Mouse (Mus musculus) right cerebral cortex, adult 2 months (tissue): ENCODE data around the gene Asna1.

Experiments
- DNase-seq, 2 experiments: peaks; one replicate each; pipeline ENCODE4 v3.0.0; 2021 to 2022; ENCODE audit warnings: low spot score in 2 of 2

Gene Asna1

DNA sequence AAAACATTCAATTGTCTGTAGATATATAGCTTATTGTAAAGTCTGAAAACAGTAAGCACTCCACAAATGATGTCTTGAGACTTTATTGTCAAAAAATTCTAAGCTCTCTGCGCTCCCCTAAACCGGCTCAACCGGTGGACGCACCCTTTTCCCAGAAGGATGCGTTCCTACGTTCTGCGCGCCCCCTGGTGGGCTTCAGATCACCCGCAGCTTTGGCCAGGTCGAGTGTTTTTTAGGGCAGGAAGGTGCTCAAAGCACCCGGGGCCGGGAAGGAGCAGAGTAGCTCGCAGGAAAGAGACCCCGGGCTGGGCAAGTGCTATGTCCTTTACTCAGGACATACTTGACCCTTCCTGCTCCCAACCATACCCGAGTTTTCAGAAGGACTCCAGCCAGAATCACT lies 35.3 kb downstream of the Asna1 start:
- DNase-seq: peak; percentile 91 to 92

DNA sequence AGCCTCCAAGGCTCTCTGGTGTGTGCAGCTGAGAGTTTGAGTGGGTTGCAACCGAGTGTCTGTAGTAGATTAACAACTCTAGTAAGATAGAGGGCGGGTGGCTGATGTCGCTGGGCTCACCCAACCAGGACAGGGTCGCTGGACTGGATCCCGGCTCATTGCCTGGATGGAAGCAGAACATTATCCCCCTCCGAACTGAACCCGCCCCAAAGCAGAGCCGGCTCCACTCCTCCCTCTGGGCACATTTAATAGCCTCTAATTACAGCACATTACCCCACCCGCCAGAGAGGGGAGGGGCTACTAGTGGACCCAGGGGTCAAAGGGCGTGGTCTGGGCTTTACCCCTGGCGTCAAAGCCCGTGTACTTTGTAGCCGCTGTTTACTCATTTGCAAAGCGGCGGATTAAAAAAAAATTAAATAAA lies 35.8 kb downstream of the Asna1 start:
- DNase-seq: no peak

DNA sequence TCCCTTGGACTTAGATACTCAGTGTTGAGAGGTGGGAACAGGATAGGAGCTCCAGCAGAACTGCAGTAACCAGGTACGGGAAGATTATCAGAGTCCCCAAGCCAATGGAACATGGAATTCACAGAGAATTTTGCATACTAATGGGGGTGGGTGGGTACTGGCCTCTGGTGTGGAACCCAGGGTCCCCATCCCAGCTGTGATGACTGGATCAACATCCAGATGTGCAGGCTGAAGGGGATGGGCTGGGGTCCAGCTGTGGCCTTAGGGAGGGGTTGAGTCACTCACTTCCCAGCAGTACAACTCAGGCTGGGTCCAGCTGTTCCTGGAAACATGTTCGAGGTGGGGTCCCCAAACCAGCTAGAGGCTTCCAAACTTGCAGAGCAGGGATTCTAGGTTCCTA lies 37.2 kb downstream of the Asna1 start:
- no peak for DNase-seq

DNA sequence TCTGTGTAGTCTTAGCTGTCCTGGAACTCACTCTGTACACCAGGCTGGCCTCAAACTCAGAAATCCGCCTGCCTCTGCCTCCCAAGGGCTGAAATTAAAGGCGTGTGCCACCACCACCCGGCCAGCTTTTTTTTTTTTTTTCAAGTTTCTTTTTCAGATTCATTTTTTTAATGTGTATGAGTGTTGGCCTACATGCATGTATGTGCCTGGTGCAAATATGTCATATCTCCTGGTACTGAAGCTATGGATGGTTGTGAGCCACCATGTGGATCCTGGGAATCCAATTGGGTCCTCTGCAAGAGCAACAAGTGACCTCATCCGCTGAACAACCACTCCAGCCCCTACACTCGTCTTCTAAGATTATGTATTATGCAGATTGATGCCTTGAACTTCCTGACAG lies 37.7 kb downstream of the Asna1 start:
- no peak for DNase-seq

DNA sequence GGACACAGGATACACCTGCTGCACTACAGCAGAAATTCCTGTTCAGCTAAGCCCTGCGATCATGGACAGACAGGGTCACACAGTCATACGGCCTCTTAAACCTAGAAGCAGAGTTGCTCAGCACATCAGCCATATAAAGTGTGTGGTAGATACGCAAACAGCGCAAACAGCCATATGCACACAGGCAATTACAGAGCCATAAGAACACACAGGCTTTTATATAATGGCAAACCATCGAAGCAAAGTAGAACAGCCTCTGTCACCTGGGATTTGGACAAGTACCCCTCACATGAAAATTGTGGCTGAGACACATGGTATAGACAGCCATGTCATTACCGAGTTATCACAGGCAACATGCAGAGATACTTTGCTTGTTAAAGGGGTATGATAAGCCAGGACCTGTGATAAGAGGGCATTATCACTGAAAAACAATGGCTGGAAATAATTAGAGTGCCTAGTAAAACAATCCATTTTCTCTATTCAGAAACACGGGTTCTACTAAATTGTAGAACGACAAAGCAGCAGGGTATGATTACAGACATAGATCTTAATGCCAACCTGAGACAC lies 38.6 kb downstream of the Asna1 start:
- no peak for DNase-seq

DNA sequence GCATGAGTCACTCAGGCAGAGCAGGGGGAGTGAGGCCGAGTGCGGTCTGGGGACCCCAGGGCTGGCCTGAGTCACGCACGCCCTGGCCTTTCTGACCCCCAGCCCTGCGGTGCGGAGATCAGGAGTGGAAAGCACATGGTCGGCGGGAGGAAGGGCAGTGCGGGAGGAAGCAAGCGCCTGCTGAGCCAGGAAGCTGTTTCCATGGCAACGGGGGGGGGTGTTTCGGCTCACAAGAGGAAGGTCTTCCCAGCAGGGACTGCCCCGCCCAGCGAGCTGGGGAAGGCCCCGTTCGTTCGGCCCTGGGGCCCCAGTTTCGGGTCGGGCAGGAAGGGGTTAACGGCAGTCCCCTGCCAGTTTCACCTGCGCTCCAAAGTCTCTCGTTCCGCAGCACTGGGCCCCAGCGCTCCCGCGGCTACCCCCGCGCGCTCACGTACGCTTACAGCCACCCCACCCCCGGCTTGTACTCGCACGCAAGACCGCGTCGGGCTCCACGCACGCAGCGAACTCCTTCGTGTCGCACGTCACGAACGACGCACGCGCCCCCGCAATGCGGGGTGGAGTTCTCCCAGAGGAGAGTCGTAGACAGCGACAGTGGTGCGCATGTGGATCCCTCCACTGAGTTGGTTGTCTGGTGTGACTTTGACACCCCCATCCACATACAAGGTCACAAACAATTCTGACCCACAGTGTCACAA lies 39.2 kb downstream of the Asna1 start:
- DNase-seq: peak; percentile 94 to 97

DNA sequence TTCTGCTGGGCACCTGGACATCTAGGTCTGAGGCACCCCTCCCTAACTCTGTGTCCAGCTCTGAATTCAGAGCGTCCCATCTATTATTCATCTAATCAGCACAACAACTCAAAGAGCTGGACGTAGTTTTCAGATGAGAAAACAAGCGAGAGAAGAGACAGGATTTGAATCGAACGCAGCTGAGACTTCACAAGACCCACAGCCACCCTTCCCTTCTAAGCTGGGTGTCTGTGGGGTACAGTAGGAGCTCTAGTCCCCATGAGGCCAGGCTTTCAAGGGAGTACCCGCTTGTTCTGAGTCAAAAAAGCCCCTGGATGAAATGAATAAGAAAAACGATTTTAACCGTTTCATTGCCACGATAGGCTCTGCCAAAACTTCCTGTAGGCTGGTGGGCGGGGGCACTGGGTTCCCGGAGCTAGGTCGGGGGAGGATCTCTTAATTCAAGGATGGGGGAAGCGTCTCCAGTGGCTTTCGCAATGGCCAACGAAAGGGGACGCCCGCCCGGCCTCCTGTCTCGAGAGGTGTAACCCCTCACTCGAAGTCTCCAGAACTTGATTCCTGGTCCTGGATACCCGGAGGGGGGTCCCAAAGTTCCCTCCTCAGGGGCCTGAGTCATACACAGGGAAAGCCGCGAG lies 39.9 kb downstream of the Asna1 start:
- no peak for DNase-seq

DNA sequence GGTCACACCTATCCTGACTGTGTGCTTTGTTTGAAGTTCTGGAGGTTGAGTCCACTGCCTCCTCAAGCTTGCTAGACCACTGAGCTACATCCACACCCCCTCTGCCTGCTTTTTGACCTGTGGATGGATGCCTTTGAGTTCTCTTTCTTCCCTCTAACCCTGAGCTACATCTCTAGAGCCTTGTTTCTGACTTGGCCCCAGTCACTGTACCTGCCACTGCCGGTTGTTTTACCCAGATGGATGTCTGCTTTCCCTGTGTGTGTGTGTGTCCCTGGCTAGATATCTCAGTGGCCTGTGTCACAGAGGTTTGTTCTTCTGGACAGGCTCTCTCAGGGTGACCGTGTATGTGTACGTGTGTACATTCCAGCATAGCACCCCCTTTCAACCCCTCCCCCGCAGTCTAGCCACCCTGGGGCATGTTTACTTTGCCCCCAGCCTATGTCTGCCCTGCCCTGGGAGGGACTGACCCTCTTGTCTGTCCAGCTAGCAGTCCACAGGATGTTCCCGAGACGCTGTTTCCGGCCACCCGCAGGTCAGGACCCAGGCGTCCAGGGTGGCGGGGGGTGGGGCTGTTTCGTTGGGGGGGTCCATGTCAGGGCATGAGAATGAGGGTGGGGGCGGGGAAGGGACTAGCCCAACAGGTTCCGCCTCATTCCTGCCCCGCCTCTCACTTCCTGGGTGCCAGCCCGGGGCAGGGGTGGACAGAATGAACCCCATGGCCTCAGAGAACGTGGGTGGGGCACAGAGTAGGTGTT lies 40.6 kb downstream of the Asna1 start:
- DNase-seq: no peak

DNA sequence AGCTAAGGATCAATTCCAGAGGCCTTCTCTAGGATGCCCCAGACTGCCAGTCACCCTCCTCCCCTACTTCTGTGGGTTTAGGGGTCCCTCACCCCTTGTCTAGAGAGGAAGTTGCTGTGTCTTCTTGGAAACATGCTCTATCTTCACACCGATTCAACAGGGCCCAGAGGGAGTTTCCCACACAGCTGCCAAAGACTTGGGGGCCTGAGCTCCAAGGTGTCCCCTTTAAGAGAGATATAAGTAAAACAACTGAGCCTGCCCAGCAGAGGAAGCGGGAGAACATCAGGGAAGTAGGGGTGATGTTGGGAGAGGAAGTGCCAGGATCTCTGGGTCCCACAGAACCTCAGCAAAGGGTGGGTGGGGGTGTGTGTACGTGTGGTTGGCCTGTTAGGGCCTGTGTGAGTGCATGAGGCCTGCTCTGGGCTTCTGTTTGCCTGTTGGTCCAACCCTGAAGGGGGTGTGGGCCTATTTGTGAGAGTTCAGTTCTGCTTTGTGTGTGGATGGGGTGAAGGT lies 42.5 kb downstream of the Asna1 start:
- no peak for DNase-seq

DNA sequence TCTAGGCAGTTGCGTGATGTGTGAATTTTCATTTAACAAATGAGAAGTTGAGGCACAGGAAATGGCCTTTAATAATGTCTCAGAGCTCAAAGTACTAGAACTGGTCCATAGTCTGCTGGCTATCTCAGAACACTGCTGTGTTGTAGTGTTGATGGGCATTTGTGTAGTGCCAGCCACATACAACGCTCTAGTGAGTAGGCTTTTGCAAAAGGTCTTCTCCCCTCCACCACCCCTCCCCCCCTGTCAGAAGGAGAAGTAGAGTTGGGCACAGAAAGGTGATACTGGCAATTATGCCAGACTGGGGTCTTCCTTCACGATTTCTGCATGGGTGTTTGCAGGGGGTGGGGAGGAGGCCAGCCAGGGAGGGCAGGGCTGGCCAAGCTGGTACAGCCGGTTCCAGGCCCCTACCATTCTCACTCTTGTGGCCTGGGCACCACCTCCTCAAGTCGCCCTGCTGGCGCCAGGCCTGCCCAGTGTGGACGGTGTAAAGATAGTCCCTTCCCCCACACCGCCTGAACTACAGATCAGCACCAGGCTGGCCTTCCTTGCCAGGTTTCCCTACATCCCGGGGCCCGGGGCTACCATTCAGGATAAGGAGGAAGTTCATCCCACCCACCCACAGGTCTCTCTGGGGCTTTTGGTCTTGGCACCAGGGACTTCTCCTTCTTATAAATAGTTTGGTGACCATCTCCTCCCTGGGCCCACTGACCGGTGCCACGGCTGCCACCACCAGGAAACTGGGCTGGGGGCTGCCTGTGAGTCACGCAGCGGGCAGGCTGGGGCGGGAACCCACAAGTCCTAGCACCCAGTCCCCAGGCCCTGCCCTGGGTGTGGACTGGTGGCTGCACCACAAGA lies 43.2 kb downstream of the Asna1 start:
- DNase-seq: no peak

DNA sequence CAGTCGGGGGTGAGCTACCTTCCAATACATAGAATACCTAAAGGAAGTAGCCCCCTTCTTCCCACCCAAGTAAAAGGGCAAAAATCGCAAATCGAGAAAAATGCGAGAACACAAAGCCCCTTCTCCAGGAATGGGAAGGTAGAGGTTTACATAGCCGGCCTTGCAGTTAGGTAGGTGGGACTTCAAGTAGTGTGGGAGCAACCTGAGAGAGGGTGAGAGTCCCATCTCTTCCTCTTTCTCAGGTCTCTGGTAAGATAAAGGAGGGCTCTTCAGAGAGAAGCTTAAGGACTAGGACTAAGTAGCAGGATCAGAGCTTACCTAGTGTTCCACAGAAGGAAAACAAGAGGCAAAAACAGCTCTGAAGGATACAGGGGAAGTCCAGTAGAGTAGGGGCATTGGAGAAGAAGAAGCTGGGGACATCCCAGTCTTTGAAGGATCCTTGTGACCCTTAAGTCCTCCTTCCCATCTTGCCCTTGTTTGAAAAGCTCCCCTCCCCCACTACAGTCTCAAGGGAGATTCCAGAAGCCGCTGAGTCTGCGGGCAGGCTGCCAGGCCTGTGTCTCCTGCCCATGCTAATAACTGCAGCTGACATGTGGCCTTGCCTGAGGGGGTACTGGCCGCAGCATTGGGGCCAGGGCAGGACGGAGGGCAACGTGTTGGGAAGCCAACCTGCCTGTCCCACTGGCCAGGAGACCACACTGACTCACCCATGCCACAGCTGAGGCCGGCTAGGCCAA lies 44.3 kb downstream of the Asna1 start:
- DNase-seq: no peak

DNA sequence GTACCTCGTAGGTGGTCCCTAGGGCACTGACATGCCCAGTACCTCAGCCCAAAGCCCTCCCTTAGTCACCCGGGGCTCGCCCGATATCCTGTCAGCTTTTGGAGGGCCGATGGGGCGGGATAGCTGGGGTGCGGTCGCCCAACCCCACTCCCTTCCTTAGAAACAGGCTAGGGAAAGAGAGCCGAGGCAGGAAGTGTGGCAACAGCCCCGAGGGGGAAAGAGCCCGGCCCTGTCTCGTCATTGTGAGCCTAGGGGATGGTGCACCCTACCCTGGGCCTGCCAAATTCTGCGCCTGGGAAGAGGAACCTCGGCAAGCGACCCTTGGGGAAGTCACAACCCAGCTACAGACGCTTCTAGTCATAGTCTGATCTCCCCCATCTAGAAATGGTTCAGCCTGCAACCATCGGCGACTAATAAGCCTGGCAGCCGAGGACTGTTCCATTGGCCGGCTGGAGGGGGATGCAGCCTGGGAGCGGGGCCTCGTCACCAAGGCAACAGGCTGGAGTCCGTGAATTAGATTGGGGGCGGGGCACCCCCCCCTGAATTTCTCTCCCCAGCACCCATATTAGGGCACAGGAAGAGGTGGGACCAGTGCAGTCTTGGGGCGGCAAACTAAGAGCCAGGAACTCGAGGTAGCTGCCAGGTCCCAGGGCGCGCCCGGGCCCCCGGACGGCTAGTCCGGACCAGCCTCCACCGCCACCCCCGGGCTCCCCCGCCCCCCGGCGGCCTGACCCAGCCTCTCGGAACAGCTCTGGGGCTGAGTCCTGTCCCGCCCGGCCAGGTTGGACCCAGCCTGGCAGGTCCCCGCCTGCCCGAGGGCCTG lies 45.3 kb downstream of the Asna1 start:
- DNase-seq: peak; percentile 93 to 97

DNA sequence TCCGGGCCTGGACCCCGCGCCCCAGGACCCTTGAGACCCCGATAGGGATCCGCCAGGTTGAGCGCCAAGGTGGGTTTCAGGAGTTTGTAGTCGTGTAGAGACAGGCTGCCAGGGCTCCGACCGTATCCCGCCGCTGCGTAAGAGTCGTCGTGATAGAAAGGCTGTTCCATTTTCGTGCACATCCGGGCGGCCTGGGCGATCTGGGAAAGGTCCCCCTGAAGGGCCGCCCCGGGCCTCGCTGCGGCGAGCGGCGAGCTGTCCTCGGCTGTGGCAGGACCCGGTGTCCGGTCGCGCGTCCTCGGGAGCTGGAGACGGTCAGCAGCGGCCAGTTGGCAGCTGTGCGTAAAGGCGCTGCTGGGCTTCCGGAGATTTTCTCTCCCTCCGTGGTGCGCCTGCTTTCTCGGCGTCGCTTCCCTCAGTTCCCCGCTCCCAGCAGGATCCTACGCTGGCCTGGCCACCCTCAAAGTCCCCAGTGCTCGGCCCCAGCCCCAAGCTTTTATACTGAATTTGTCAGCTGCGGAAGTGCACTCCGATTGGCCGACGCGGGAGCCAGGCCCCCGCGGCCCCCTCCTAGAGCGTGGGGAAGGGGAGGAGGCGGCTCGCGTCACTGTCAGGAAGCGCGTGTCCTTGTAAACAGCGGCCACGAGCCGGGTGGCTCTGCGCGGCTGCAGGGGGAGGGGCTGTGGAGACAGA lies 46.7 kb downstream of the Asna1 start, which contains the start of gene Junb:
Gene Junb, minus strand, starts transcription at position 471 of the 693 bp plus-strand sequence.
- DNase-seq: peak; percentile 96 to 97

DNA sequence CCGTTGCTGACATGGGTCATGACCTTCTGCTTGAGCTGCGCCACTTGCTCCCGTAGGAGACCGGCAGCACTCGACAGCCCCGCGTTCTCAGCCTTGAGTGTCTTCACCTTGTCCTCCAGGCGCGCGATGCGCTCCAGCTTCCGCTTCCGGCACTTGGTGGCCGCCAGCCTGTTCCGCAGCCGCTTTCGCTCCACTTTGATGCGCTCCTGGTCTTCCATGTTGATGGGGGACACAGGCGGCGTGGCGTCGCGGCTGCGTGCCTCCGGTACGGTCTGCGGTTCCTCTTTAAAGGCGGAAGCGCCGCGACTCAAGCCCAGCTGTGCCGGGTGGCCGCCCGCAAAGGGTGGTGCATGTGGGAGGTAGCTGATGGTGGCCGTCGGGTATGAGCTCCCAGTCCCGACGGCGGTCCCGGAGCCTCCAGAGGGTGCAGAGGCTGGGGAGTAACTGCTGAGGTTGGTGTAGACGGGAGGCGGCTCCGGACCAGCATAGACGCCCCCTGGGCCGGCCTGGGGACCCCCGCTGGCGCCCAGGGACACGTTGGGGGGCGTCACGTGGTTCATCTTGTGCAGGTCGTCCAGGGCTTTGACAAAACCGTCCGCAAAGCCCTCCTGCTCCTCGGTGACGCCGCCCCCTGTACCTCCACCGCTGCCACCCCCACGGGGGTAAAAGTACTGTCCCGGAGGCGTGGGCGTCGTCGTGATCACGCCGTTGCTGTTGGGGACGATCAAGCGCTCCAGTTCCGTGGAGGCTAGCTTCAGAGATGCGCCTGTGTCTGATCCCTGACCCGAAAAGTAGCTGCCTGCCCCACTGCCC lies 47.4 kb downstream of the Asna1 start:
- DNase-seq: peak; percentile 69 to 70

DNA sequence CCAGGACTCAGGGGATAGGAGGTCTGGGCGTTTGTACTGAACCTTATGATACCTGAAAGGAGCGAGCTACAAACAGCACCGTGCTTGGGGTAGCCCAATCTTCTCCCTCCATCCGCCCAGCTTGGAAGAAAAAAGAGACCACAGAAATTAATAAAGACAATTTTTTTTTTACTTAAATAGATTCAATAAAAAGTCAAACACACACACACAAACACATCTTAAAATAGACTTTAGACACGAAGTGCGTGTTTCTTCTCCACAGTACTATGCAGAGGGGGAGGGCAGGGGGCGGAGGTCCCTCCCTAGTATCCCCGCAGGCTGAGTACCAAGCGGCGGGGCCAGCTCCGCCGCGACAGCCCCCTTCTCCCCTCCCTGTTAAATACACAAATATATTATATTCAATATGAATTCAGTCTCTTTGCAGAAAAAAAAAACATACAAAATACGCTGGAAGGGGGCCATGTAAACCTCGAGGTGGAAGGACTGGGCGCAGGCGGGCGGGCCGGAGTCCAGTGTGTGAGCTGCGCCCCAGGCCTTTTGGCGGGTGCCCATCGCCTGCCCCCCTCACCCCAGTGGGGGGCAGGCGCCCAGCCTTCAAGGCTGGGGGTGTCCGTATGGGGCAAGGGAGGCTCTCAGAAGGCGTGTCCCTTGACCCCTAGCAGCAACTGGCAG lies 48.2 kb downstream of the Asna1 start:
- DNase-seq: no peak

DNA sequence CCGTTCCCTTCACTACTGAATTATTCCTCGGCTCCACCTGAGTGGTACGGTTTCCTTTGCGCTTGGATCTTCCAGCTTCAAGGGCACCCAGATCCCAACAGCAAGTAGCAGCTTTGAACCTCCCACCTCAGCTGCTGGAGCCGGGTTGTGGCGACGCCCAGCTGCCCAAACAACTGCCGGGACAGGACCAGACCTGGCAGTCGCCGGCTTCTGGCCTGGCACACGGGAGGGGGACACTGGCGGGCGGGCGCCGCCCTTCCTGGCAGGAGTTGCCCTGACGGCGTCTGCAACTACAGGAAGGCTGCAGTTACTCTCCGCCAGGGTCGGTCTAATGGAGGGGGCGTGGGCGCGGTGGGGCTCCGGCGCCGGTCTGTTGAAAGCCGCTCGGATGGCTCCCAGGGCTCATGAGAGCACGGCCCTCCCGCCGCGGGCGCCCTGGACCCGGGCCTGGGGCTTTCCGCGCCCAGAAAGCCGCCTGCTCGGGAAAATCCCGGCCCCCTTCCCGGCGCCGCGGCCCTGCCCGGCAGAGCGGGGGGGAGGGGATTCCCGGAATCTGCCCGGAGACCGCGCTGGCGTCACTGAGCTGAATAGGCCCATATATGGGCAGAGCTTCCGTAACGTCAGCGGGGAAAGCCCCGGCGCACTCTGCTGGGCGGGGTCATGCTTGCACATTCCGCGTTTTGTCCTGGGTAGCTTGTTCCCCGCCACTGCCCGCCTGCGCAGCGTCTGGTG lies 48.9 kb downstream of the Asna1 start:
- peak; percentile 94 to 95 for DNase-seq

DNA sequence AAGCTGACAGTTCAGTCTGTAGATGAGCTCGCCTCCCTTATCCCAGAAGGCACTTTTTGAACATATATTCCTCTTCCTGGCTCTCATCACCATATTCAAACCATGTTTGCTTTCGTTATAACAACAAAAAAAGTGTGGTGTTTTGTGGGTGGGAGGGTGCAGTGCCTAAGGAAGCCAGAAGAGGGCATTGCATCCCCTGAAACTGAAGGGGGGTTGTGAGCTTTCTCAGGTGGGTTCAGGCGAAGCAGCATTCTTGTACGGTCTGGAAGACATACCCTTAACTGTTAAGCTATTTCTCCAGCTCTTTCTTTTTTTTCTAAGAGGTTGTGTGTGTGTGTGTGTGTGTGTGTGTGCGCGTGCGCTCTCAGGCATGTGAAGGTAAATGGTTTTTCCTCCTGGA lies 49.6 kb downstream of the Asna1 start:
- peak; percentile 68 to 69 for DNase-seq
